Mouse (Mus musculus): ENCODE results near the gene Toe1. TPM values are rescaled to one million over a fixed set of nuclear protein-coding genes. Genes with fewer than 3 reads are reported as not detected.

Gene Toe1
- polyA plus RNA-seq, 1 experiment from 2014 or later = 34.0 TPM

GRCm38 (mm10) chr4:116811012-116811411, 3.6 kb upstream of the Toe1 start:
- Histone ChIP-seq H3K27ac (ENCODE audit: low read depth, low read length) (no peak overlapping the region), H3K4me3 (ENCODE audit: low read depth, low read length) (no peak overlapping the region), H3K4me2 (ENCODE audit: low read length) (no peak overlapping the region), H3K4me1 (ENCODE audit: control insufficient read depth, insufficient read depth, low read length) (peaks cover 5% of the 10 kb centered on the region), H3K9ac (ENCODE audit: low read length) (no peak overlapping the region), H3K27me3 (replicated peaks; ENCODE audit: control insufficient read depth, insufficient read depth, low read length) (no peaks in the 10 kb centered on the region), H3K36me3 (ENCODE audit: control insufficient read depth, insufficient read depth, low read length) (no peaks in the 10 kb centered on the region), H3K9me3 (replicated peaks; ENCODE audit: control insufficient read depth, low read length) (no peaks in the 10 kb centered on the region)
- no peak for ATAC-seq
- WGBS = 78% methylated on average over 3 of the region's 3 CpGs
- DNase-seq (ENCODE audit: low spot score) = no peak

- H3K9me3 ChIP-seq (replicated peaks; ENCODE audit: control insufficient read depth, low read length) = no peaks in the 10 kb centered on the region
- H3K9ac ChIP-seq (ENCODE audit: low read length) = no peak overlapping the region
- 38% methylated on average over 5 of the region's 5 CpGs for WGBS
- no peak overlapping the region for H3K4me2 ChIP-seq (ENCODE audit: low read length)
- DNase-seq (ENCODE audit: low spot score) (peak; percentile 33), ATAC-seq (no peak)
- H3K27me3 ChIP-seq (replicated peaks; ENCODE audit: control insufficient read depth, insufficient read depth, low read length) = no peaks in the 10 kb centered on the region
- no peaks in the 10 kb centered on the region for H3K4me1 ChIP-seq (ENCODE audit: control insufficient read depth, insufficient read depth, low read length)
- peaks cover 35% of the 10 kb centered on the region for H3K36me3 ChIP-seq (ENCODE audit: control insufficient read depth, insufficient read depth, low read length)
- no peak overlapping the region for H3K4me3 ChIP-seq (ENCODE audit: low read depth, low read length)
- no peak overlapping the region for H3K27ac ChIP-seq (ENCODE audit: low read depth, low read length)
These were observed 7.5 kb downstream of the Toe1 start for GRCm38 (mm10) chr4:116799901-116800300.

GRCm38 (mm10) chr4:116796442-116797110, 10.9 kb downstream of the Toe1 start:
- WGBS = 83% methylated on average over 1 of the region's 1 CpGs
- Histone ChIP-seq H3K36me3 (ENCODE audit: control insufficient read depth, insufficient read depth, low read length) (0 out of 2 replicates have a peak, but pooled peaks cover 6% of the 10 kb centered on the region), H3K4me2 (ENCODE audit: low read length) (no peak overlapping the region), H3K27ac (ENCODE audit: low read depth, low read length) (no peak overlapping the region), H3K4me1 (ENCODE audit: control insufficient read depth, insufficient read depth, low read length) (no peaks in the 10 kb centered on the region), H3K9ac (ENCODE audit: low read length) (no peak overlapping the region), H3K27me3 (replicated peaks; ENCODE audit: control insufficient read depth, insufficient read depth, low read length) (no peaks in the 10 kb centered on the region), H3K9me3 (replicated peaks; ENCODE audit: control insufficient read depth, low read length) (no peaks in the 10 kb centered on the region), H3K4me3 (ENCODE audit: low read depth, low read length) (no peak overlapping the region)
- DNase-seq (ENCODE audit: low spot score) = no peak
- ATAC-seq = no peak

- no peak overlapping the region for H3K4me3 ChIP-seq (ENCODE audit: low read depth, low read length)
- H3K36me3 ChIP-seq (ENCODE audit: control insufficient read depth, insufficient read depth, low read length) = no peaks in the 10 kb centered on the region
- WGBS = 79% methylated on average over 2 of the region's 2 CpGs
- H3K4me1 ChIP-seq (ENCODE audit: control insufficient read depth, insufficient read depth, low read length) = no peaks in the 10 kb centered on the region
- no peak overlapping the region for H3K9ac ChIP-seq (ENCODE audit: low read length)
- no peak for DNase-seq (ENCODE audit: low spot score)
- no peak overlapping the region for H3K4me2 ChIP-seq (ENCODE audit: low read length)
- no peaks in the 10 kb centered on the region for H3K27me3 ChIP-seq (replicated peaks; ENCODE audit: control insufficient read depth, insufficient read depth, low read length)
- no peak overlapping the region for H3K27ac ChIP-seq (ENCODE audit: low read depth, low read length)
- H3K9me3 ChIP-seq (replicated peaks; ENCODE audit: control insufficient read depth, low read length) = no peaks in the 10 kb centered on the region
- no peak for ATAC-seq
These were observed 13.2 kb downstream of the Toe1 start for GRCm38 (mm10) chr4:116794273-116794672.

GRCm38 (mm10) chr4:116792453-116792852, 15.0 kb downstream of the Toe1 start:
- H3K9me3 ChIP-seq (replicated peaks; ENCODE audit: control insufficient read depth, low read length) = no peaks in the 10 kb centered on the region
- no peak overlapping the region for H3K4me2 ChIP-seq (ENCODE audit: low read length)
- no peak overlapping the region for H3K27ac ChIP-seq (ENCODE audit: low read depth, low read length)
- DNase-seq (ENCODE audit: low spot score) (no peak), ATAC-seq (no peak)
- no peak overlapping the region for H3K9ac ChIP-seq (ENCODE audit: low read length)
- H3K4me3 ChIP-seq (ENCODE audit: low read depth, low read length) = no peak overlapping the region
- H3K4me1 ChIP-seq (ENCODE audit: control insufficient read depth, insufficient read depth, low read length) = no peaks in the 10 kb centered on the region
- H3K27me3 ChIP-seq (replicated peaks; ENCODE audit: control insufficient read depth, insufficient read depth, low read length) = no peaks in the 10 kb centered on the region
- no peaks in the 10 kb centered on the region for H3K36me3 ChIP-seq (ENCODE audit: control insufficient read depth, insufficient read depth, low read length)
- WGBS = 93% methylated on average over 8 of the region's 8 CpGs

- 14% methylated on average over 3 of the region's 3 CpGs for WGBS
- no peaks in the 10 kb centered on the region for H3K27me3 ChIP-seq (replicated peaks; ENCODE audit: control insufficient read depth, insufficient read depth, low read length)
- DNase-seq (ENCODE audit: low spot score) (peak; percentile 94), ATAC-seq (peak; percentile 75)
- no peak overlapping the region for H3K9ac ChIP-seq (ENCODE audit: low read length)
- no peaks in the 10 kb centered on the region for H3K9me3 ChIP-seq (replicated peaks; ENCODE audit: control insufficient read depth, low read length)
- H3K36me3 ChIP-seq (ENCODE audit: control insufficient read depth, insufficient read depth, low read length) = no peaks in the 10 kb centered on the region
- H3K4me3 ChIP-seq (ENCODE audit: low read depth, low read length) = no peak overlapping the region
- no peaks in the 10 kb centered on the region for H3K4me1 ChIP-seq (ENCODE audit: control insufficient read depth, insufficient read depth, low read length)
- H3K4me2 ChIP-seq (ENCODE audit: low read length) = no peak overlapping the region
- H3K27ac ChIP-seq (ENCODE audit: low read depth, low read length) = no peak overlapping the region
These were observed 18.5 kb downstream of the Toe1 start for GRCm38 (mm10) chr4:116788956-116789355.

GRCm38 (mm10) chr4:116787985-116788760, 19.3 kb downstream of the Toe1 start:
- Histone ChIP-seq H3K36me3 (ENCODE audit: control insufficient read depth, insufficient read depth, low read length) (no peaks in the 10 kb centered on the region), H3K9me3 (replicated peaks; ENCODE audit: control insufficient read depth, low read length) (no peaks in the 10 kb centered on the region), H3K9ac (ENCODE audit: low read length) (no peak overlapping the region), H3K4me2 (ENCODE audit: low read length) (no peak overlapping the region), H3K4me1 (ENCODE audit: control insufficient read depth, insufficient read depth, low read length) (no peaks in the 10 kb centered on the region), H3K27me3 (replicated peaks; ENCODE audit: control insufficient read depth, insufficient read depth, low read length) (no peaks in the 10 kb centered on the region), H3K4me3 (ENCODE audit: low read depth, low read length) (no peak overlapping the region), H3K27ac (ENCODE audit: low read depth, low read length) (no peak overlapping the region)
- WGBS = 38% methylated on average over 7 of the region's 7 CpGs
- DNase-seq (ENCODE audit: low spot score) (no peak), ATAC-seq (no peak)

- no peak overlapping the region for H3K9ac ChIP-seq (ENCODE audit: low read length)
- H3K36me3 ChIP-seq (ENCODE audit: control insufficient read depth, insufficient read depth, low read length) = no peaks in the 10 kb centered on the region
- DNase-seq (ENCODE audit: low spot score) (no peak), ATAC-seq (no peak)
- H3K4me1 ChIP-seq (ENCODE audit: control insufficient read depth, insufficient read depth, low read length) = no peaks in the 10 kb centered on the region
- H3K9me3 ChIP-seq (replicated peaks; ENCODE audit: control insufficient read depth, low read length) = no peaks in the 10 kb centered on the region
- no peak overlapping the region for H3K4me2 ChIP-seq (ENCODE audit: low read length)
- no peaks in the 10 kb centered on the region for H3K27me3 ChIP-seq (replicated peaks; ENCODE audit: control insufficient read depth, insufficient read depth, low read length)
- no peak overlapping the region for H3K4me3 ChIP-seq (ENCODE audit: low read depth, low read length)
- no peak overlapping the region for H3K27ac ChIP-seq (ENCODE audit: low read depth, low read length)
- 100% methylated on average over 1 of the region's 1 CpGs for WGBS
These were observed 20.9 kb downstream of the Toe1 start for GRCm38 (mm10) chr4:116786587-116786986.

- no peak overlapping the region for H3K27ac ChIP-seq (ENCODE audit: low read depth, low read length)
- no peak for ATAC-seq
- no peak overlapping the region for H3K4me3 ChIP-seq (ENCODE audit: low read depth, low read length)
- no peaks in the 10 kb centered on the region for H3K9me3 ChIP-seq (replicated peaks; ENCODE audit: control insufficient read depth, low read length)
- no peaks in the 10 kb centered on the region for H3K4me1 ChIP-seq (ENCODE audit: control insufficient read depth, insufficient read depth, low read length)
- H3K27me3 ChIP-seq (replicated peaks; ENCODE audit: control insufficient read depth, insufficient read depth, low read length) = no peaks in the 10 kb centered on the region
- H3K4me2 ChIP-seq (ENCODE audit: low read length) = no peak overlapping the region
- DNase-seq (ENCODE audit: low spot score) = no peak
- 8% methylated on average over 8 of the region's 8 CpGs for WGBS
- H3K36me3 ChIP-seq (ENCODE audit: control insufficient read depth, insufficient read depth, low read length) = no peaks in the 10 kb centered on the region
- no peak overlapping the region for H3K9ac ChIP-seq (ENCODE audit: low read length)
These were observed 25.3 kb downstream of the Toe1 start for GRCm38 (mm10) chr4:116782171-116782570.

Measured in forebrain, embryonic 14.5 days (tissue).